Mouse (Mus musculus) lung, embryonic 15.5 days (tissue): ENCODE results near the gene Zfp111. TPM values are rescaled to one million over a fixed set of nuclear protein-coding genes. Genes with fewer than 3 reads are reported as not detected.

ENCODE experiments used
- ATAC-seq: fragments of 200-750 bp; cut with Nextera tagmentation; 2 replicates; pipeline ENCODE4 v1.8.0; 2017; ENCODE audit warnings: moderate number of reproducible peaks, borderline replicate concordance; ENCODE audit not compliant: low FRiP score, low TSS enrichment; ENCODE audit errors: extremely low read depth
- H3K27ac ChIP-seq: fragments of 300-500 bp; sonication (generic); 2 replicates; pipeline ENCODE4 v1.5.1; 2015; ENCODE audit warnings: moderate library complexity, mild to moderate bottlenecking, inconsistent platforms
- H3K27me3 ChIP-seq: fragments of 300-500 bp; sonication (generic); 2 replicates; pipeline ENCODE4 v1.6.1; 2015; ENCODE audit warnings: inconsistent platforms
- H3K36me3 ChIP-seq: fragments of 300-500 bp; sonication (generic); 2 replicates; pipeline ENCODE4 v1.6.1; 2015; ENCODE audit warnings: inconsistent platforms
- H3K4me1 ChIP-seq: fragments of 300-500 bp; sonication (generic); 2 replicates; pipeline ENCODE4 v1.6.1; 2015; ENCODE audit warnings: inconsistent platforms
- H3K4me2 ChIP-seq: fragments of 300-500 bp; sonication (generic); 2 replicates; pipeline ENCODE4 v1.6.1; 2015; ENCODE audit warnings: inconsistent platforms, mild to moderate bottlenecking, moderate library complexity
- H3K4me3 ChIP-seq: fragments of 300-500 bp; sonication (generic); 2 replicates; pipeline ENCODE4 v1.5.1; 2015; ENCODE audit warnings: mild to moderate bottlenecking, inconsistent platforms
- H3K9ac ChIP-seq: fragments of 300-500 bp; sonication (generic); 2 replicates; pipeline ENCODE4 v1.6.1; 2015; ENCODE audit warnings: inconsistent platforms
- H3K9me3 ChIP-seq: fragments of 300-500 bp; sonication (generic); 2 replicates; pipeline ENCODE4 v1.6.1; 2016; ENCODE audit warnings: inconsistent platforms
- WGBS: fragments of 180-500 bp; shearing (Covaris S2); methylation state at CpG from one replicate; pipeline ENCODE4 v1.1.7; 2015; 5-methylcytosine and 5-hydroxymethylcytosine counted together
- polyA plus RNA-seq: library from polyadenylated mRNA; unstranded; fragments of >200 nt; fragmentation: Nextera tagmentation; extraction: Ambion mirVana; gene quantifications from 2 replicates; pipeline ENCODE4 v1.2.1, GENCODE M21; 2015

Gene Zfp111
- polyA plus RNA-seq: 10.5 and 12.4 TPM in 2 replicates

GRCm38 (mm10) chr7:24211343-24211742 is at the start of gene Zfp111:
Gene Zfp111, minus strand, starts transcription at chr7:24211443.
- Histone ChIP-seq H3K4me1 (no peaks in the 10 kb centered on the region), H3K27me3 (no peaks in the 10 kb centered on the region), H3K4me3 (no peak within 1 kb of the TSS), H3K9me3 (no peaks in the 10 kb centered on the region), H3K27ac (no peak within 1 kb of the TSS), H3K4me2 (no peak within 1 kb of the TSS), H3K36me3 (no peaks in the 10 kb centered on the region), H3K9ac (no peak within 1 kb of the TSS)
- no peak for ATAC-seq
- 71% methylated on average over 5 of the region's 5 CpGs for WGBS

- no peak overlapping the region for H3K27ac ChIP-seq
- H3K4me1 ChIP-seq: peaks cover 4% of the 10 kb centered on the region
- H3K36me3 ChIP-seq: peaks cover 10% of the 10 kb centered on the region; the same call in 1 of the 2 replicates
- no peak overlapping the region for H3K4me3 ChIP-seq
- WGBS: 81% methylated on average over 4 of the region's 4 CpGs
- no peak overlapping the region for H3K4me2 ChIP-seq
- no peaks in the 10 kb centered on the region for H3K9me3 ChIP-seq
- no peak for ATAC-seq
- H3K9ac ChIP-seq: no peak overlapping the region
- no peaks in the 10 kb centered on the region for H3K27me3 ChIP-seq
Measured at GRCm38 (mm10) chr7:24260000-24260312, 48.7 kb upstream of the Zfp111 start.

GRCm38 (mm10) chr7:24259306-24259999 is 48.2 kb upstream of the Zfp111 start:
- Histone ChIP-seq H3K4me3 (no peak overlapping the region), H3K27ac (no peak overlapping the region), H3K9me3 (no peaks in the 10 kb centered on the region), H3K9ac (no peak overlapping the region), H3K4me2 (no peak overlapping the region), H3K27me3 (no peaks in the 10 kb centered on the region), H3K4me1 (peaks cover 4% of the 10 kb centered on the region), H3K36me3 (peaks cover 10% of the 10 kb centered on the region; the same call in 1 of the 2 replicates)
- WGBS: 84% methylated on average over 13 of the region's 13 CpGs
- ATAC-seq: no peak

GRCm38 (mm10) chr7:24254633-24255474 is 43.6 kb upstream of the Zfp111 start, which contains the start of gene Zfp108:
Gene Zfp108, plus strand, starts transcription at chr7:24254794.
- H3K36me3 ChIP-seq: peaks cover 2% of the 10 kb centered on the region; the same call in 1 of the 2 replicates
- peak; percentile 85 for ATAC-seq
- WGBS: 17% methylated on average over 21 of the region's 21 CpGs

GRCm38 (mm10) chr7:24253779-24254615 is 42.8 kb upstream of the Zfp111 start:
- peak; percentile 39; the same call in 1 of the 2 replicates for ATAC-seq
- Histone ChIP-seq H3K27me3 (no peaks in the 10 kb centered on the region), H3K27ac (no peak overlapping the region), H3K36me3 (no peaks in the 10 kb centered on the region), H3K4me1 (peaks cover 4% of the 10 kb centered on the region), H3K9me3 (no peaks in the 10 kb centered on the region), H3K4me3 (peak overlapping the region; percentile 56), H3K4me2 (peak overlapping the region; percentile 72), H3K9ac (no peak overlapping the region)
- WGBS: 62% methylated on average over 9 of the region's 9 CpGs

More at GRCm38 (mm10) chr7:24254633-24255474, 43.6 kb upstream of the Zfp111 start, which contains the start of gene Zfp108:
- Histone ChIP-seq H3K4me1 (peaks cover 4% of the 10 kb centered on the region), H3K9me3 (no peaks in the 10 kb centered on the region), H3K27me3 (no peaks in the 10 kb centered on the region), H3K4me3 (peak within 1 kb of the TSS; percentile 56), H3K4me2 (peak within 1 kb of the TSS; percentile 72), H3K9ac (peak within 1 kb of the TSS; percentile 56), H3K27ac (no peak within 1 kb of the TSS)

- WGBS: 6% methylated on average over 28 of the region's 28 CpGs
- Histone ChIP-seq H3K27ac (no peak within 1 kb of the TSS), H3K9ac (peak within 1 kb of the TSS; percentile 78), H3K4me2 (peak within 1 kb of the TSS; percentile 63), H3K4me3 (peak within 1 kb of the TSS; percentile 91), H3K36me3 (0 out of 2 replicates have a peak, but pooled peaks cover 4% of the 10 kb centered on the region), H3K9me3 (no peaks in the 10 kb centered on the region), H3K27me3 (no peaks in the 10 kb centered on the region), H3K4me1 (peaks cover 9% of the 10 kb centered on the region)
- ATAC-seq: peak; percentile 85
Measured at GRCm38 (mm10) chr7:24237040-24237791, 26.0 kb upstream of the Zfp111 start, which contains the start of gene Zfp109. Gene Zfp109, minus strand, starts transcription at chr7:24237560.

- Histone ChIP-seq H3K4me3 (no peak overlapping the region), H3K4me2 (no peak overlapping the region), H3K27ac (no peak overlapping the region), H3K9me3 (no peaks in the 10 kb centered on the region), H3K4me1 (no peaks in the 10 kb centered on the region), H3K9ac (no peak overlapping the region), H3K36me3 (peaks cover 6% of the 10 kb centered on the region; the same call in 1 of the 2 replicates), H3K27me3 (no peaks in the 10 kb centered on the region)
- whole genome bisulfite sequencing: 74% methylated on average over 2 of the region's 2 CpGs
- ATAC-seq: no peak
Measured at GRCm38 (mm10) chr7:24210296-24210695, 947 bp downstream of the Zfp111 start.

GRCm38 (mm10) chr7:24208282-24208886 is 2.9 kb downstream of the Zfp111 start:
- Histone ChIP-seq H3K4me1 (no peaks in the 10 kb centered on the region), H3K27me3 (no peaks in the 10 kb centered on the region), H3K36me3 (peaks cover 18% of the 10 kb centered on the region), H3K9ac (no peak overlapping the region), H3K4me3 (peak overlapping the region; percentile 67), H3K27ac (no peak overlapping the region), H3K9me3 (no peaks in the 10 kb centered on the region), H3K4me2 (peak overlapping the region; percentile 70)
- 0 out of 2 replicates have a peak, but pooled peaks have one; percentile 31 for ATAC-seq
- WGBS: 57% methylated on average over 7 of the region's 7 CpGs

GRCm38 (mm10) chr7:24207488-24208261 is 3.6 kb downstream of the Zfp111 start:
- H3K9ac ChIP-seq: peak overlapping the region; percentile 75
- H3K9me3 ChIP-seq: no peaks in the 10 kb centered on the region
- H3K27ac ChIP-seq: peak overlapping the region; percentile 77
- 8% methylated on average over 24 of the region's 24 CpGs for WGBS
- peak overlapping the region; percentile 70 for H3K4me2 ChIP-seq
- no peaks in the 10 kb centered on the region for H3K4me1 ChIP-seq
- no peaks in the 10 kb centered on the region for H3K27me3 ChIP-seq
- peaks cover 22% of the 10 kb centered on the region for H3K36me3 ChIP-seq
- H3K4me3 ChIP-seq: peak overlapping the region; percentile 67
- ATAC-seq: peak; percentile 92

GRCm38 (mm10) chr7:24196961-24197360 is 14.3 kb downstream of the Zfp111 start:
- peaks cover 66% of the 10 kb centered on the region for H3K36me3 ChIP-seq
- no peak for ATAC-seq
- 0 out of 2 replicates have a peak, but pooled peaks cover 4% of the 10 kb centered on the region for H3K9me3 ChIP-seq
- no peak overlapping the region for H3K4me2 ChIP-seq
- H3K4me1 ChIP-seq: no peaks in the 10 kb centered on the region
- 88% methylated on average over 4 of the region's 4 CpGs for WGBS
- no peak overlapping the region for H3K4me3 ChIP-seq
- no peak overlapping the region for H3K27ac ChIP-seq
- no peak overlapping the region for H3K9ac ChIP-seq
- no peaks in the 10 kb centered on the region for H3K27me3 ChIP-seq
